Comparison of ENCODE assay signal across 8 mouse cellular contexts in the genomic region with DNA sequence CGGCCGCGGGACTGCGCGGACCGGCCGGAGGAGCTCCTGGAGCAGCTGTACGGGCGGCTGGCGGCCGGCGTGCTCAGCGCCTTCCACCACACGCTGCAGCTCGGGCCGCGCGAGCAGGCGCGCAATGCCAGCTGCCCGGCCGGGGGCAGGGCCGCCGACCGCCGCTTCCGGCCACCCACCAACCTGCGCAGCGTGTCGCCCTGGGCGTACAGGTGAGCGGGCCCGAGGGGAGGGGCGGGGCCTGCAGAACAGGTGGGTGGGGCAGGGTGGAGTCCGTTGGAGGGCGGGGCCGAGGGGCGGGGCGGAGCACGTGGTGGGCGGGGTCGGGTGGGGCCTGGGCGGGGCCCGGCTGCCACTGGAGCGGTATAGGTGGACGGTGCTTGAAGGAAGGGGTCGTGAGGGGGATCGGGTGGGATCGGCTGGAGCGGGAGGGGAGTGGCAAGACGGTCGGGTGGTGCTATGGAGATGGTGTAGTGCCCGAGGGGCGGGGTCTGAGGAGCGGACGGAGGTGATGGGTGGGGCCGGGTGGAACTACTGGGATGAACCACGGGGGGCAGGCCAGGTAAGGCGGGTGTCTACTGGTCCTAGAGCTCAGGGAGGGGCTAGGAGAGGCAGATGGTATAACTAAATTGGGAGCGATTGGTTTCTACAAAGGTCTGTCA. TPM values are rescaled to one million over a fixed set of nuclear protein-coding genes. Genes with fewer than 3 reads are reported as not detected.
DNase-seq lines count a peak whose midpoint lies in the region; ATAC-seq and TF ChIP-seq lines count a peak whose summit lies in the region.

No protein-coding gene starts in this region.

- no peak for TF ChIP-seq POLR2A in MEL (IDR thresholded peaks at IDR 0.05; ENCODE audit: control insufficient read depth in 1 of 2, insufficient read depth in 1 of 2, low read depth in 1 of 2, low read length in 2 of 2, poor library complexity in 1 of 2)

- no peak for TF ChIP-seq CTCF in MEL (IDR thresholded peaks at IDR 0.05 in 2 of 3, conservative IDR thresholded peaks at IDR 0.05 in 1 of 3; ENCODE audit: control insufficient read depth in 1 of 3, insufficient read depth in 1 of 3, low read depth in 2 of 3, low read length in 3 of 3, poor library complexity in 1 of 3, severe bottlenecking in 1 of 3)
- 0 out of 2 replicates have a peak, but pooled peaks have one; percentile 4 for TF ChIP-seq CTCF in forebrain, postnatal 0 days (IDR thresholded peaks at IDR 0.05; ENCODE audit: low read depth)

- TF ChIP-seq RAD21 in MEL (IDR thresholded peaks at IDR 0.05; ENCODE audit: low read depth, low read length): no peak

- WGBS in forebrain, postnatal 0 days: 3% methylated on average over 37 of the region's 60 CpGs
- 1% methylated on average over 42 of the region's 60 CpGs for WGBS in hindbrain, embryonic 12.5 days

- H3K9me3 ChIP-seq in MEL (replicated peaks; ENCODE audit: insufficient read depth, low read length): no peaks in the 10 kb centered on the region
- H3K9me3 ChIP-seq in forebrain, postnatal 0 days (ENCODE audit: low read length): no peaks in the 10 kb centered on the region
- no peaks in the 10 kb centered on the region for H3K9me3 ChIP-seq in hindbrain, embryonic 12.5 days (replicated peaks)

- H3K79me2 ChIP-seq in MEL (ENCODE audit: control insufficient read depth, insufficient read depth, low read length, poor library complexity): no peaks in the 10 kb centered on the region

- peak overlapping the region; percentile 59 for H3K9ac ChIP-seq in MEL (ENCODE audit: control insufficient read depth, low read depth, low read length, poor library complexity, severe bottlenecking)
- H3K9ac ChIP-seq in forebrain, postnatal 0 days: peak overlapping the region; percentile 87
- peak overlapping the region; percentile 78 for H3K9ac ChIP-seq in hindbrain, embryonic 12.5 days

- peak; percentile 75 for DNase-seq in MEL (ENCODE audit: low read depth, low spot score)
- peak; percentile 93 for DNase-seq in cerebellum, adult 11-12 months
- peak; percentile 62 for DNase-seq in forebrain, postnatal 0 days
- DNase-seq in layer of hippocampus, postnatal 25 days (ENCODE audit: extremely low spot score in 1 of 2, low spot score in 1 of 2): peak; percentile 46 to 62
- peak; percentile 79 for DNase-seq in lung, postnatal 10 days
- peak; percentile 58 for DNase-seq in ovary, postnatal 14 days (ENCODE audit: low spot score)
- DNase-seq in thymus, postnatal 14 days: peak; percentile 64

- no peak for TF ChIP-seq EP300 in MEL (IDR thresholded peaks at IDR 0.05; ENCODE audit: low read depth in 1 of 2, low read length in 2 of 2)

- H3K27me3 ChIP-seq in MEL (ENCODE audit: control insufficient read depth in 1 of 2, insufficient read depth in 2 of 2, low read length in 2 of 2): peaks cover 4 to 5% of the 10 kb centered on the region in 2 experiments; a peak in 1 of 4 replicates
- no peaks in the 10 kb centered on the region for H3K27me3 ChIP-seq in forebrain, postnatal 0 days (ENCODE audit: insufficient read depth, low read length)
- H3K27me3 ChIP-seq in hindbrain, embryonic 12.5 days: peaks cover 37% of the 10 kb centered on the region

- H3K4me1 ChIP-seq in MEL (ENCODE audit: control insufficient read depth in 1 of 2, insufficient read depth in 2 of 2, low read length in 2 of 2): peaks cover 2 to 23% of the 10 kb centered on the region in 2 experiments; a peak in 3 of 4 replicates
- H3K4me1 ChIP-seq in forebrain, postnatal 0 days (ENCODE audit: insufficient read depth): 0 out of 2 replicates have a peak, but pooled peaks cover 8% of the 10 kb centered on the region
- peaks cover 6% of the 10 kb centered on the region for H3K4me1 ChIP-seq in hindbrain, embryonic 12.5 days

- peak; percentile 72 for ATAC-seq in forebrain, postnatal 0 days
- ATAC-seq in hindbrain, embryonic 12.5 days (ENCODE audit: low FRiP score): peak; percentile 83

- peaks cover 0 to 7% of the 10 kb centered on the region in 2 experiments; a peak in 2 of 4 replicates for H3K36me3 ChIP-seq in MEL (ENCODE audit: control insufficient read depth in 1 of 2, insufficient read depth in 2 of 2, low read length in 2 of 2)
- H3K36me3 ChIP-seq in forebrain, postnatal 0 days (ENCODE audit: insufficient read depth): no peaks in the 10 kb centered on the region
- no peaks in the 10 kb centered on the region for H3K36me3 ChIP-seq in hindbrain, embryonic 12.5 days

- H3K27ac ChIP-seq in MEL (ENCODE audit: control insufficient read depth, low read depth, low read length): no peak overlapping the region
- H3K27ac ChIP-seq in forebrain, postnatal 0 days (ENCODE audit: low read depth, low read length): peak overlapping the region; percentile 81
- H3K27ac ChIP-seq in hindbrain, embryonic 12.5 days: peak overlapping the region; percentile 67

- peak overlapping the region; percentile 80 for H3K4me2 ChIP-seq in forebrain, postnatal 0 days (ENCODE audit: low read depth)
- peak overlapping the region; percentile 87 for H3K4me2 ChIP-seq in hindbrain, embryonic 12.5 days (replicated peaks)

- H3K4me3 ChIP-seq in MEL (ENCODE audit: control insufficient read depth in 1 of 2, insufficient read depth in 1 of 2, low read depth in 2 of 2, low read length in 2 of 2): peak overlapping the region; percentile 47 to 72
- H3K4me3 ChIP-seq in forebrain, postnatal 0 days (ENCODE audit: low read depth, low read length): peak overlapping the region; percentile 82
- peak overlapping the region; percentile 81 for H3K4me3 ChIP-seq in hindbrain, embryonic 12.5 days

TF ChIP-seq in MEL, 35 proteins besides CTCF, POLR2A, EP300 and RAD21:
- TF ChIP-seq MXI1 (IDR thresholded peaks at IDR 0.05; ENCODE audit: low read depth, low read length) (peak; percentile 12; the same call in 1 of the 2 replicates), UBTF (IDR thresholded peaks at IDR 0.05; ENCODE audit: borderline replicate concordance, insufficient read depth, low read depth, low read length) (no peak), TAL1 (IDR thresholded peaks at IDR 0.05; ENCODE audit: low read length) (no peak), MAFK (IDR thresholded peaks at IDR 0.05; ENCODE audit: borderline replicate concordance, low read depth, low read length) (no peak), CHD1 (IDR thresholded peaks at IDR 0.05; ENCODE audit: low read depth, low read length) (no peak), MYC (IDR thresholded peaks at IDR 0.05; ENCODE audit: low read depth, low read length) (no peak)
TF ChIP-seq in MEL: peak in this region for 1.

RNA-seq across cellular contexts. Expression of gene Il17d, which starts 0.9 kb away (rescaled TPM):
- 0.29 and 0.54 TPM in 2 replicates for total RNA-seq in MEL (2012; rRNA removed)
- 1 to 10 TPM in 1 of 2 experiments, not detected in 1; 2.2 TPM for polyA plus RNA-seq in MEL (2012; ENCODE audit: insufficient read depth in 1 of 2, insufficient read length in 2 of 2, low read depth in 1 of 2, low replicate concordance in 2 of 2, missing spikeins in 1 of 2)
- total RNA-seq in forebrain, postnatal 0 days (2014; rRNA removed): 38.8 and 47.6 TPM in 2 replicates
- polyA plus RNA-seq in forebrain, postnatal 0 days (2015; fragmentation: Nextera tagmentation; extraction: Ambion mirVana): 8.5 and 9.8 TPM in 2 replicates
- polyA plus RNA-seq in hindbrain, embryonic 12.5 days (2016; fragmentation: Nextera tagmentation; extraction: Ambion mirVana): 4.6 and 4.8 TPM in 2 replicates
- total RNA-seq in layer of hippocampus, postnatal 25 days (2021): 10 to 100 TPM; 12.1 to 12.8 TPM

RNA-seq across cellular contexts. Expression of gene Eef1akmt1, which starts 45.9 kb away (rescaled TPM):
- 40.6 and 44.0 TPM in 2 replicates for total RNA-seq in MEL (2012; rRNA removed)
- polyA plus RNA-seq in MEL (2012; ENCODE audit: insufficient read depth in 1 of 2, insufficient read length in 2 of 2, low read depth in 1 of 2, low replicate concordance in 2 of 2, missing spikeins in 1 of 2): 10 to 100 TPM in 1 of 2 experiments, not detected in 1; 51.0 TPM
- 45.7 and 58.4 TPM in 2 replicates for total RNA-seq in forebrain, postnatal 0 days (2014; rRNA removed)
- 82.9 and 84.9 TPM in 2 replicates for polyA plus RNA-seq in forebrain, postnatal 0 days (2015; fragmentation: Nextera tagmentation; extraction: Ambion mirVana)
- 65.6 and 80.2 TPM in 2 replicates for polyA plus RNA-seq in hindbrain, embryonic 12.5 days (2016; fragmentation: Nextera tagmentation; extraction: Ambion mirVana)
- 10 to 100 TPM; 37.7 to 42.4 TPM for total RNA-seq in layer of hippocampus, postnatal 25 days (2021)
